Mouse (Mus musculus): ENCODE data around the gene Agpat3. TPM values are rescaled to one million over a fixed set of nuclear protein-coding genes. Genes with fewer than 3 reads are reported as not detected.

Agpat3 gene
- total and polyA plus RNA-seq, 2 experiments, result 132 to 351 TPM

- WGBS, result 77% methylated on average over 4 of the region's 4 CpGs
- H3K27ac ChIP-seq (replicated peaks; ENCODE audit: insufficient read depth, low read depth, low read length), result no peak overlapping the region
These were observed 119.8 kb downstream of the Agpat3 start for GRCm38 (mm10) chr10:78232301-78232980.

GRCm38 (mm10) chr10:78228560-78228928, 123.7 kb downstream of the Agpat3 start:
- no peak for DNase-seq (ENCODE audit: extremely low read depth, low read depth, low spot score)
- Histone ChIP-seq H3K27me3 (ENCODE audit: control insufficient read depth, insufficient read depth, low read length) (no peaks in the 10 kb centered on the region), H3K27ac (replicated peaks; ENCODE audit: insufficient read depth, low read depth, low read length) (no peak overlapping the region), H3K4me3 (ENCODE audit: insufficient read depth, low read depth, low read length) (no peak overlapping the region), H3K36me3 (ENCODE audit: control insufficient read depth, insufficient read depth, low read length) (peaks cover 22% of the 10 kb centered on the region; the same call in 1 of the 2 replicates), H3K4me1 (ENCODE audit: control insufficient read depth, insufficient read depth, low read length) (peaks cover 2% of the 10 kb centered on the region), H3K9ac (ENCODE audit: low read depth, low read length) (no peak overlapping the region), H3K79me2 (ENCODE audit: control insufficient read depth, insufficient read depth, low read length) (peaks cover 23% of the 10 kb centered on the region; the same call in 1 of the 2 replicates)
- TF ChIP-seq POLR2A (IDR thresholded peaks at IDR 0.05; ENCODE audit: extremely low read depth, insufficient read depth, low read length), result no peak
- TF ChIP-seq CTCF (IDR thresholded peaks at IDR 0.05; ENCODE audit: low read depth, low read length), result no peak
- WGBS, result 92% methylated on average over 5 of the region's 5 CpGs

More at GRCm38 (mm10) chr10:78232301-78232980, 119.8 kb downstream of the Agpat3 start:
- Histone ChIP-seq H3K79me2 (ENCODE audit: control insufficient read depth, insufficient read depth, low read length) (peaks cover 45% of the 10 kb centered on the region; the same call in 1 of the 2 replicates), H3K9ac (ENCODE audit: low read depth, low read length) (no peak overlapping the region), H3K27me3 (ENCODE audit: control insufficient read depth, insufficient read depth, low read length) (no peaks in the 10 kb centered on the region), H3K4me3 (ENCODE audit: insufficient read depth, low read depth, low read length) (no peak overlapping the region), H3K36me3 (ENCODE audit: control insufficient read depth, insufficient read depth, low read length) (peaks cover 17% of the 10 kb centered on the region; the same call in 1 of the 2 replicates), H3K4me1 (ENCODE audit: control insufficient read depth, insufficient read depth, low read length) (peaks cover 24% of the 10 kb centered on the region)
- DNase-seq (ENCODE audit: extremely low read depth, low read depth, low spot score), result no peak
- TF ChIP-seq POLR2A (IDR thresholded peaks at IDR 0.05; ENCODE audit: extremely low read depth, insufficient read depth, low read length) (no peak), CTCF (IDR thresholded peaks at IDR 0.05; ENCODE audit: low read depth, low read length) (no peak)

DNA sequence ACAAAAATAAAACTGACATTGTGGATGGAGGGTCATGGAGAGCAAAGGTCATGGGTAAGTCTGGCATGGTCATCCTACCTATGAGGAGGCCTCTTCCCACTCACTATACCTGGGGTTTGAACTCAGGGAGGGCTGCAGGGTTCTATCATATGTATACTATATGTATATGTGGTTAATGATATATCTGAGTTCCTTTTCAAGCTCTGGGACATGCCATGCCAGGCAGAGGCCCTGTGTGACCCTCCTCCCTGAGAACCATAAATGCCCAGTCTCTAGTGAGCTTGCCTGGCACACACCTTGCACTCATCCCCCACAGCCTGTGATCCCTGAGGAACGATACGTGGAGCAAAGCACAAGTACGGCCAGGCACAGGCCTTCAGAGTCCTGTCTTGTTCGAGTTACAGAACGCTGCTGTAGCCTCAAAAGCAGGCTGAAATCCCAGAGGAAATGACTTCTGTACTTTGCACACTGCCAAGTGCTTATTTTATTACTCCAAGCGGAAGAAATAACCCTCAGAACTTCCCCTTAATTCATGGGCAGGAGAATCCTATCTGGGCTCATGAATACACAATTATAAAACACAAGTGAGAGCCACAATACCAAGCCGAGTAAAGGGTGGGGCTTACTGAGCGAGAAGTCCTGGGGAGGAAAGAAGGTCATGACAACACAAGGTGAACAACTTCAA, 124.3 kb downstream of the Agpat3 start:
- Histone ChIP-seq H3K4me3 (ENCODE audit: insufficient read depth, low read depth, low read length) (no peak overlapping the region), H3K27ac (replicated peaks; ENCODE audit: insufficient read depth, low read depth, low read length) (no peak overlapping the region), H3K79me2 (ENCODE audit: control insufficient read depth, insufficient read depth, low read length) (peaks cover 19% of the 10 kb centered on the region; the same call in 1 of the 2 replicates), H3K36me3 (ENCODE audit: control insufficient read depth, insufficient read depth, low read length) (peaks cover 22% of the 10 kb centered on the region; the same call in 1 of the 2 replicates), H3K4me1 (ENCODE audit: control insufficient read depth, insufficient read depth, low read length) (peaks cover 2% of the 10 kb centered on the region), H3K27me3 (ENCODE audit: control insufficient read depth, insufficient read depth, low read length) (no peaks in the 10 kb centered on the region), H3K9ac (ENCODE audit: low read depth, low read length) (0 out of 2 replicates have a peak overlapping the region, but pooled peaks have one; percentile 53)
- no peak for TF ChIP-seq POLR2A (IDR thresholded peaks at IDR 0.05; ENCODE audit: extremely low read depth, insufficient read depth, low read length)
- no peak for TF ChIP-seq CTCF (IDR thresholded peaks at IDR 0.05; ENCODE audit: low read depth, low read length)
- 78% methylated on average over 8 of the region's 8 CpGs for WGBS
- DNase-seq (ENCODE audit: extremely low read depth, low read depth, low spot score), result no peak

GRCm38 (mm10) chr10:78224136-78224535, 128.2 kb downstream of the Agpat3 start:
- no peak for TF ChIP-seq CTCF (IDR thresholded peaks at IDR 0.05; ENCODE audit: low read depth, low read length)
- Histone ChIP-seq H3K79me2 (ENCODE audit: control insufficient read depth, insufficient read depth, low read length) (peaks cover 3% of the 10 kb centered on the region; the same call in 1 of the 2 replicates), H3K27ac (replicated peaks; ENCODE audit: insufficient read depth, low read depth, low read length) (no peak overlapping the region), H3K4me3 (ENCODE audit: insufficient read depth, low read depth, low read length) (no peak overlapping the region), H3K27me3 (ENCODE audit: control insufficient read depth, insufficient read depth, low read length) (no peaks in the 10 kb centered on the region), H3K9ac (ENCODE audit: low read depth, low read length) (no peak overlapping the region), H3K36me3 (ENCODE audit: control insufficient read depth, insufficient read depth, low read length) (peaks cover 23% of the 10 kb centered on the region; the same call in 1 of the 2 replicates), H3K4me1 (ENCODE audit: control insufficient read depth, insufficient read depth, low read length) (peaks cover 2% of the 10 kb centered on the region)
- DNase-seq (ENCODE audit: extremely low read depth, low read depth, low spot score), result no peak
- WGBS, result 85% methylated on average over 6 of the region's 6 CpGs

- TF ChIP-seq CTCF (IDR thresholded peaks at IDR 0.05; ENCODE audit: low read depth, low read length), result no peak
- no peak for TF ChIP-seq POLR2A (IDR thresholded peaks at IDR 0.05; ENCODE audit: extremely low read depth, insufficient read depth, low read length)
- Histone ChIP-seq H3K79me2 (ENCODE audit: control insufficient read depth, insufficient read depth, low read length) (peaks cover 3% of the 10 kb centered on the region; the same call in 1 of the 2 replicates), H3K36me3 (ENCODE audit: control insufficient read depth, insufficient read depth, low read length) (peaks cover 18% of the 10 kb centered on the region; the same call in 1 of the 2 replicates), H3K4me3 (ENCODE audit: insufficient read depth, low read depth, low read length) (no peak overlapping the region), H3K9ac (ENCODE audit: low read depth, low read length) (no peak overlapping the region), H3K27ac (replicated peaks; ENCODE audit: insufficient read depth, low read depth, low read length) (no peak overlapping the region), H3K27me3 (ENCODE audit: control insufficient read depth, insufficient read depth, low read length) (no peaks in the 10 kb centered on the region), H3K4me1 (ENCODE audit: control insufficient read depth, insufficient read depth, low read length) (peaks cover under 1% of the 10 kb centered on the region)
- no peak for DNase-seq (ENCODE audit: extremely low read depth, low read depth, low spot score)
- 55% methylated on average over 4 of the region's 4 CpGs for WGBS
These were observed 129.4 kb downstream of the Agpat3 start for GRCm38 (mm10) chr10:78222908-78223307.
